Mouse (Mus musculus): ENCODE measurements around the gene Reg3g. TPM values are rescaled to one million over a fixed set of nuclear protein-coding genes. Genes with fewer than 3 reads are reported as not detected.
"Not testable (repeated sequence)": the region's sequence is repeated elsewhere in the genome, so short reads cannot be mapped to it uniquely, and the experiment has no call there.

Gene Reg3g
- total and polyA plus RNA-seq, 3 experiments: 56.6 TPM; not detected in 2

- H3K27me3 ChIP-seq (ENCODE audit: control insufficient read depth, insufficient read depth, low read length): no peaks in the 10 kb centered on the region
- H3K4me1 ChIP-seq (ENCODE audit: control insufficient read depth, insufficient read depth, low read length): no peaks in the 10 kb centered on the region
- H3K9ac ChIP-seq (ENCODE audit: low read depth, low read length): no peak overlapping the region
- H3K36me3 ChIP-seq (ENCODE audit: control insufficient read depth, insufficient read depth, low read length): no peaks in the 10 kb centered on the region
- H3K27ac ChIP-seq: no peak overlapping the region
- TF ChIP-seq CTCF (IDR thresholded peaks at IDR 0.05) (no peak), EP300 (IDR thresholded peaks at IDR 0.05; ENCODE audit: insufficient read depth, low read depth, low read length) (no peak), POLR2A (IDR thresholded peaks at IDR 0.05; ENCODE audit: insufficient read depth, low read depth, low read length) (no peak)
- H3K79me2 ChIP-seq (replicated peaks; ENCODE audit: control insufficient read depth, insufficient read depth, low read length): no peaks in the 10 kb centered on the region
- DNase-seq: no peak
- intact Hi-C loops (cut with DNase I): no loop called here
- no peak overlapping the region for H3K4me3 ChIP-seq
- 28% methylated on average over 1 of the region's 1 CpGs for WGBS
Observed at GRCm38 (mm10) chr6:78447202-78447601, 21.5 kb downstream of the Reg3g start.

- Histone ChIP-seq H3K4me1 (ENCODE audit: control insufficient read depth, insufficient read depth, low read length) (no peaks in the 10 kb centered on the region), H3K27ac (no peak overlapping the region), H3K27me3 (ENCODE audit: control insufficient read depth, insufficient read depth, low read length) (no peaks in the 10 kb centered on the region), H3K4me3 (no peak overlapping the region), H3K79me2 (replicated peaks; ENCODE audit: control insufficient read depth, insufficient read depth, low read length) (no peaks in the 10 kb centered on the region), H3K9ac (ENCODE audit: low read depth, low read length) (no peak overlapping the region), H3K36me3 (ENCODE audit: control insufficient read depth, insufficient read depth, low read length) (no peaks in the 10 kb centered on the region)
- no peak for DNase-seq
- intact Hi-C loops (cut with DNase I): no loop called here
- TF ChIP-seq POLR2A (IDR thresholded peaks at IDR 0.05; ENCODE audit: insufficient read depth, low read depth, low read length) (no peak), EP300 (IDR thresholded peaks at IDR 0.05; ENCODE audit: insufficient read depth, low read depth, low read length) (no peak), CTCF (IDR thresholded peaks at IDR 0.05) (no peak)
- WGBS: 47% methylated on average over 3 of the region's 3 CpGs
Observed at GRCm38 (mm10) chr6:78425497-78425896, 43.2 kb downstream of the Reg3g start.

GRCm38 (mm10) chr6:78422411-78422810, 46.3 kb downstream of the Reg3g start, which contains the start of gene Reg1:
TSS of gene Reg1 (plus strand) at chr6:78422711.
- H3K4me3 ChIP-seq; DNase-seq; H3K9ac ChIP-seq (ENCODE audit: low read depth, low read length); H3K79me2 ChIP-seq (replicated peaks; ENCODE audit: control insufficient read depth, insufficient read depth, low read length); H3K27ac ChIP-seq; H3K27me3 ChIP-seq (ENCODE audit: control insufficient read depth, insufficient read depth, low read length); intact Hi-C loops (cut with DNase I); H3K4me1 ChIP-seq (ENCODE audit: control insufficient read depth, insufficient read depth, low read length); H3K36me3 ChIP-seq (ENCODE audit: control insufficient read depth, insufficient read depth, low read length): not testable (repeated sequence)

Other genes starting within 250 kb of the Reg3g start
- not detected for gene Reg3b, start 98.2 kb downstream of the Reg3g start, total RNA-seq (2021)
- gene Reg3b, start 98.2 kb downstream of the Reg3g start, polyA plus RNA-seq (2012; rRNA removed): 1.1 TPM in 1 of 2 replicates, not detected in the other
- gene Reg3d, start 90.0 kb downstream of the Reg3g start, total RNA-seq (2021): not detected
- gene Reg3d, start 90.0 kb downstream of the Reg3g start, polyA plus RNA-seq (2012; rRNA removed): not detected in 2 replicates
- not detected for gene Reg3a, start 88.2 kb downstream of the Reg3g start, total RNA-seq (2021)
- not detected in 2 replicates for gene Reg3a, start 88.2 kb downstream of the Reg3g start, polyA plus RNA-seq (2012; rRNA removed)
- gene Reg2, start 73.2 kb downstream of the Reg3g start, total RNA-seq (2021): not detected
- gene Reg2, start 73.2 kb downstream of the Reg3g start, polyA plus RNA-seq (2012; rRNA removed): not detected in 2 replicates
- not detected for gene Reg1, start 46.2 kb downstream of the Reg3g start, total RNA-seq (2021)
- gene Reg1, start 46.2 kb downstream of the Reg3g start, polyA plus RNA-seq (2012; rRNA removed): not detected in 2 replicates